Mouse (Mus musculus) hindbrain, embryonic 12.5 days (tissue): Measurements from ENCODE around the gene Apbb2. TPM values are rescaled to one million over a fixed set of nuclear protein-coding genes. Genes with fewer than 3 reads are reported as not detected.

Experiments
- ATAC-seq: fragments of 200-750 bp; cut with Nextera tagmentation; 2 replicates; pipeline ENCODE4 v1.8.0; 2017; ENCODE audit warnings: moderate TSS enrichment; ENCODE audit not compliant: low FRiP score
- H3K27ac ChIP-seq: fragments of 300-500 bp; sonication (generic); 2 replicates; pipeline ENCODE4 v1.5.1; 2016; ENCODE audit warnings: mild to moderate bottlenecking
- H3K27me3 ChIP-seq: fragments of 300-500 bp; sonication (generic); 2 replicates; pipeline ENCODE4 v1.6.1; 2016; ENCODE audit warnings: mild to moderate bottlenecking
- H3K36me3 ChIP-seq: fragments of 300-500 bp; sonication (generic); 2 replicates; pipeline ENCODE4 v1.6.1; 2016; ENCODE audit warnings: mild to moderate bottlenecking
- H3K4me1 ChIP-seq: fragments of 300-500 bp; sonication (generic); 2 replicates; pipeline ENCODE4 v1.6.1; 2016
- H3K4me2 ChIP-seq: fragments of 300-500 bp; sonication (generic); replicated peaks from 2 replicates; pipeline ENCODE4 v1.6.1; 2016; ENCODE audit warnings: mild to moderate bottlenecking
- H3K4me3 ChIP-seq: fragments of 300-500 bp; sonication (generic); 2 replicates; pipeline ENCODE4 v1.5.1; 2016; ENCODE audit warnings: mild to moderate bottlenecking
- H3K9ac ChIP-seq: fragments of 300-500 bp; sonication (generic); 2 replicates; pipeline ENCODE4 v1.6.1; 2016; ENCODE audit warnings: mild to moderate bottlenecking, moderate library complexity
- H3K9me3 ChIP-seq: fragments of 300-500 bp; sonication (generic); replicated peaks from 2 replicates; pipeline ENCODE4 v1.6.1; 2016; ENCODE audit warnings: mild to moderate bottlenecking
- WGBS: fragments of 180-500 bp; shearing (Covaris S2); methylation state at CpG from one replicate; pipeline ENCODE4 v1.1.7; 2016; 5-methylcytosine and 5-hydroxymethylcytosine counted together
- polyA plus RNA-seq: library from polyadenylated mRNA; unstranded; fragments of >200 nt; fragmentation: Nextera tagmentation; extraction: Ambion mirVana; gene quantifications from 2 replicates; pipeline ENCODE4 v1.2.1, GENCODE M21; 2016

The Apbb2 gene
- polyA plus RNA-seq, 1 experiment from 2014 or later: 82.4 TPM

DNA sequence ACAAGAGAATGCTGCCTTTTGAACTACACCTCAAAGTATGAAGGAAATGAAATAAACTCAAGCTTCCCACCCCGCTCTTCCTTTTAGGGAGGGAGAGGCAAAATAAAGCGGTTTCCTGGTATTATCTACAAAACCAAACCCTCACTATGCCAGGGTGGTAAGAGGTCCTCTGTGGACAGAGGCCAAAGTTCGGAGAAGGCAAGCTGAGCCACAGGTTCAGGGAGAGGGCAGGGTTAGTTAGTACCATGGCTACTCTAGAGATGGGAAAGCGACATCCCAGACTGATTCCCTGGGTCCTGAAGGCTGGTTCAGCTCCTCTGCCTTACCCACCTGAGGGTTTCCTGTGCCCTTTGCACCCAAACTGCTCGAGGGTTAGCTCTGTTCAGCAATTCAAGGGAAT, 159.7 kb downstream of the Apbb2 start:
- no peak overlapping the region for H3K4me2 ChIP-seq
- WGBS: 77% methylated on average over 5 of the region's 5 CpGs
- H3K9me3 ChIP-seq: 0 out of 2 replicates have a peak, but pooled peaks cover 3% of the 10 kb centered on the region
- H3K4me3 ChIP-seq: no peak overlapping the region
- no peaks in the 10 kb centered on the region for H3K4me1 ChIP-seq
- no peak for ATAC-seq
- H3K27me3 ChIP-seq: no peaks in the 10 kb centered on the region
- H3K36me3 ChIP-seq: no peaks in the 10 kb centered on the region
- no peak overlapping the region for H3K27ac ChIP-seq
- no peak overlapping the region for H3K9ac ChIP-seq

- no peak overlapping the region for H3K9ac ChIP-seq
- H3K4me2 ChIP-seq: no peak overlapping the region
- H3K27ac ChIP-seq: no peak overlapping the region
- H3K4me1 ChIP-seq: peaks cover 3% of the 10 kb centered on the region; the same call in 1 of the 2 replicates
- H3K27me3 ChIP-seq: no peaks in the 10 kb centered on the region
- H3K9me3 ChIP-seq: no peaks in the 10 kb centered on the region
- no peak overlapping the region for H3K4me3 ChIP-seq
- no peak for ATAC-seq
- 93% methylated on average over 5 of the region's 5 CpGs for WGBS
- peaks cover 15% of the 10 kb centered on the region; the same call in 1 of the 2 replicates for H3K36me3 ChIP-seq
These were observed 163.3 kb downstream of the Apbb2 start for GRCm38 (mm10) chr5:66455271-66455670.

DNA sequence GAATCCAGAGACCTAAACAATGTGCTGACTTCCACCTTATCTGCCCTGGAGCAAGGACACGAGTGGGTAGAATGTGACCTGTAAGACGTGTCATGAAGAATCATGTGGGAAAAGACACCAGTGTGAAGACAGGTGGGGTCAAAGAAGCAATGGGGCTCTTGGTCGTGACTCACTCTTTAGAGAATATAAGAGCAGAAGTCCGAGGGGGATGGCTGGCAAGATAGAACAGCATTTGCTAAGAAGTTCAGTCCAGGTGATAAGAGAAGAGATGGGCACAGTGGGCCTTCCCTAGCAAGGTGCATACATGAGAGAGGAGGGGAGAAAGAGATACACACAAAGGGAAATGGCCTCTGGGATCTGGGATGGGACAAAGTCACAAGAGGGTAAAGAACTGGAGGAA, 163.8 kb downstream of the Apbb2 start:
- 88% methylated on average over 4 of the region's 4 CpGs for WGBS
- Histone ChIP-seq H3K9me3 (no peaks in the 10 kb centered on the region), H3K27ac (no peak overlapping the region), H3K9ac (no peak overlapping the region), H3K27me3 (no peaks in the 10 kb centered on the region), H3K36me3 (peaks cover 15% of the 10 kb centered on the region; the same call in 1 of the 2 replicates), H3K4me2 (no peak overlapping the region), H3K4me3 (no peak overlapping the region), H3K4me1 (peaks cover 3% of the 10 kb centered on the region; the same call in 1 of the 2 replicates)
- no peak for ATAC-seq

- Histone ChIP-seq H3K4me1 (peaks cover 3% of the 10 kb centered on the region; the same call in 1 of the 2 replicates), H3K27me3 (no peaks in the 10 kb centered on the region), H3K36me3 (peaks cover 15% of the 10 kb centered on the region; the same call in 1 of the 2 replicates), H3K9ac (no peak overlapping the region), H3K9me3 (no peaks in the 10 kb centered on the region), H3K4me2 (no peak overlapping the region), H3K27ac (no peak overlapping the region), H3K4me3 (no peak overlapping the region)
- no peak for ATAC-seq
- WGBS: 79% methylated on average over 4 of the region's 4 CpGs
These were observed 165.5 kb downstream of the Apbb2 start for GRCm38 (mm10) chr5:66453106-66453505.

- Histone ChIP-seq H3K9ac (no peak overlapping the region), H3K4me3 (no peak overlapping the region), H3K27ac (no peak overlapping the region), H3K4me1 (peaks cover 5% of the 10 kb centered on the region; the same call in 1 of the 2 replicates), H3K27me3 (no peaks in the 10 kb centered on the region), H3K36me3 (peaks cover 15% of the 10 kb centered on the region; the same call in 1 of the 2 replicates), H3K9me3 (no peaks in the 10 kb centered on the region), H3K4me2 (no peak overlapping the region)
- WGBS: 92% methylated on average over 5 of the region's 5 CpGs
- no peak for ATAC-seq
These were observed 167.0 kb downstream of the Apbb2 start for GRCm38 (mm10) chr5:66451561-66451960.

- H3K9ac ChIP-seq: no peak overlapping the region
- 0 out of 2 replicates have a peak, but pooled peaks cover 2% of the 10 kb centered on the region for H3K36me3 ChIP-seq
- H3K27ac ChIP-seq: no peak overlapping the region
- WGBS: 91% methylated on average over 7 of the region's 7 CpGs
- 0 out of 2 replicates have a peak, but pooled peaks cover 4% of the 10 kb centered on the region for H3K4me1 ChIP-seq
- ATAC-seq: no peak
- no peaks in the 10 kb centered on the region for H3K9me3 ChIP-seq
- no peak overlapping the region for H3K4me3 ChIP-seq
- H3K4me2 ChIP-seq: no peak overlapping the region
- no peaks in the 10 kb centered on the region for H3K27me3 ChIP-seq
These were observed 173.1 kb downstream of the Apbb2 start for GRCm38 (mm10) chr5:66445497-66445896.

- whole genome bisulfite sequencing: 77% methylated on average over 7 of the region's 7 CpGs
- no peaks in the 10 kb centered on the region for H3K36me3 ChIP-seq
- no peak overlapping the region for H3K4me3 ChIP-seq
- no peak for ATAC-seq
- no peaks in the 10 kb centered on the region for H3K9me3 ChIP-seq
- no peaks in the 10 kb centered on the region for H3K27me3 ChIP-seq
- 0 out of 2 replicates have a peak, but pooled peaks cover 4% of the 10 kb centered on the region for H3K4me1 ChIP-seq
- H3K27ac ChIP-seq: no peak overlapping the region
- H3K9ac ChIP-seq: no peak overlapping the region
- no peak overlapping the region for H3K4me2 ChIP-seq
These were observed 176.3 kb downstream of the Apbb2 start for GRCm38 (mm10) chr5:66442260-66442659.

- WGBS: 90% methylated on average over 2 of the region's 2 CpGs
- Histone ChIP-seq H3K4me3 (no peak overlapping the region), H3K27ac (no peak overlapping the region), H3K4me2 (no peak overlapping the region), H3K9ac (no peak overlapping the region), H3K9me3 (no peaks in the 10 kb centered on the region), H3K27me3 (no peaks in the 10 kb centered on the region), H3K4me1 (no peaks in the 10 kb centered on the region), H3K36me3 (no peaks in the 10 kb centered on the region)
- ATAC-seq: no peak
These were observed 181.8 kb downstream of the Apbb2 start for GRCm38 (mm10) chr5:66436791-66437246.

DNA sequence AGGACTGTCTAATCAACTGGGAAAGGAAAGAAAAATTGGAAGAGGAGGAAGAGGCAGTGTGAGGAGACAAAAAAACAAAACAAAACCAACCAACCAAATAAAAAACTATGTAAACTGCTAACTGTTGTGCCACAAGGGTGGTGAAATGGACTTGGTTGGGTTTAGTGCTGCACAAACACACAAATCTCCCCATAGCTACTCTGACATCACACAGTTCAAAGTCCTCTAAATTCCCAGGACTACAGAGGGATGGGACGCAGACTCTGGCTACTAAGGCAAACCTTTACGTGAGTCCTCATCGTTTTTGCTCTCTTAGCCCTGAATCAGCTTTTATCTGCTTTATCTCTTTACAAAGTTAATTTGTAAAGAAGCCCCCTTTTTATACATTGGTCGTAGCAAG, 183.4 kb downstream of the Apbb2 start:
- H3K4me1 ChIP-seq: no peaks in the 10 kb centered on the region

DNA sequence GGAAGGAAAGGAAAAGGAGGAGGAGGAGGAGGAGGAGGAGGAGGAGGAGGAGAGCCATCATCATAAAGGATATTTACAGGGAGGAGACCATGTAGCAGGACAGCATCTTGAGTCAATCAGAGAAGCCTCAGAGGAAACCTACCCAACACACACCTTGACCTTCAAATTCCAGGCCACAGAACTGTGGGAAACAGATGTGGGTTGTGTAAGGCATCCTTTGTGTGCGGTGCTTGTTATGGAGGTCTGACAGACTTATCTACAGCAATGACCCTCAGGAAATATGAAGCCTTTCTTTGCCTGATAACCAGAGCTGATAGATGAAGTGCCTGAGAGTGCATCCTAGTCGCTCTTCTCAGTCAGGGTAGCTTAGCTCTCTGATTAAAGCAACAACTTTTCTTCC, 189.5 kb downstream of the Apbb2 start:
- Histone ChIP-seq H3K9ac (no peak overlapping the region), H3K4me3 (no peak overlapping the region), H3K4me1 (peaks cover 10% of the 10 kb centered on the region), H3K9me3 (no peaks in the 10 kb centered on the region), H3K36me3 (no peaks in the 10 kb centered on the region), H3K27me3 (no peaks in the 10 kb centered on the region), H3K4me2 (no peak overlapping the region), H3K27ac (no peak overlapping the region)
- 70% methylated on average over 2 of the region's 2 CpGs for WGBS
- no peak for ATAC-seq

More for the DNA sequence above, 183.4 kb downstream of the Apbb2 start:
- H3K9me3 ChIP-seq: no peaks in the 10 kb centered on the region
- no peak overlapping the region for H3K4me2 ChIP-seq
- WGBS: 93% methylated on average over 4 of the region's 4 CpGs
- no peak overlapping the region for H3K9ac ChIP-seq
- no peak overlapping the region for H3K4me3 ChIP-seq
- H3K27me3 ChIP-seq: no peaks in the 10 kb centered on the region
- no peaks in the 10 kb centered on the region for H3K36me3 ChIP-seq
- no peak overlapping the region for H3K27ac ChIP-seq
- ATAC-seq: no peak

GRCm38 (mm10) chr5:66428071-66428470, 190.5 kb downstream of the Apbb2 start:
- peaks cover 10% of the 10 kb centered on the region for H3K4me1 ChIP-seq
- no peaks in the 10 kb centered on the region for H3K9me3 ChIP-seq
- H3K27ac ChIP-seq: no peak overlapping the region
- H3K9ac ChIP-seq: no peak overlapping the region
- no peaks in the 10 kb centered on the region for H3K27me3 ChIP-seq
- no peak overlapping the region for H3K4me3 ChIP-seq
- no peak for ATAC-seq
- no peaks in the 10 kb centered on the region for H3K36me3 ChIP-seq
- H3K4me2 ChIP-seq: no peak overlapping the region

- H3K27ac ChIP-seq: no peak overlapping the region
- no peaks in the 10 kb centered on the region for H3K27me3 ChIP-seq
- no peak overlapping the region for H3K4me2 ChIP-seq
- H3K4me1 ChIP-seq: peaks cover 10% of the 10 kb centered on the region
- ATAC-seq: no peak
- H3K4me3 ChIP-seq: no peak overlapping the region
- 75% methylated on average over 4 of the region's 4 CpGs for WGBS
- H3K36me3 ChIP-seq: no peaks in the 10 kb centered on the region
- H3K9me3 ChIP-seq: no peaks in the 10 kb centered on the region
- H3K9ac ChIP-seq: no peak overlapping the region
These were observed 194.7 kb downstream of the Apbb2 start for GRCm38 (mm10) chr5:66423909-66424308.

GRCm38 (mm10) chr5:66423466-66423865, 195.1 kb downstream of the Apbb2 start:
- H3K4me1 ChIP-seq: peaks cover 10% of the 10 kb centered on the region
- no peaks in the 10 kb centered on the region for H3K9me3 ChIP-seq
- no peak overlapping the region for H3K4me2 ChIP-seq
- H3K27me3 ChIP-seq: no peaks in the 10 kb centered on the region
- no peak for ATAC-seq
- H3K36me3 ChIP-seq: no peaks in the 10 kb centered on the region
- WGBS: 92% methylated on average over 4 of the region's 4 CpGs
- no peak overlapping the region for H3K9ac ChIP-seq
- no peak overlapping the region for H3K4me3 ChIP-seq
- no peak overlapping the region for H3K27ac ChIP-seq
